Mouse (Mus musculus): ENCODE data around the gene Dlk1. TPM values are rescaled to one million over a fixed set of nuclear protein-coding genes. Genes with fewer than 3 reads are reported as not detected.
"Not testable (repeated sequence)": the region's sequence is repeated elsewhere in the genome, so short reads cannot be mapped to it uniquely, and the experiment has no call there.

Gene Dlk1
- total RNA-seq, 2 experiments from 2014 or later = 10.0 to 12.9 TPM

GRCm38 (mm10) chr12:109438383-109438782 is 14.2 kb upstream of the Dlk1 start:
- DNase-seq (ENCODE audit: low spot score in 2 of 2) = no peak

GRCm38 (mm10) chr12:109439974-109440373 is 12.6 kb upstream of the Dlk1 start:
- DNase-seq (ENCODE audit: low spot score in 2 of 2) = no peak

GRCm38 (mm10) chr12:109441366-109441765 is 11.3 kb upstream of the Dlk1 start:
- peak in 1 of 2 experiments; percentile 27 for DNase-seq (ENCODE audit: low spot score in 2 of 2)

GRCm38 (mm10) chr12:109442115-109442514 is 10.5 kb upstream of the Dlk1 start:
- no peak for DNase-seq (ENCODE audit: low spot score in 2 of 2)

GRCm38 (mm10) chr12:109443276-109443675 is 9.3 kb upstream of the Dlk1 start:
- DNase-seq (ENCODE audit: low spot score in 2 of 2) = peak; percentile 57 to 79

GRCm38 (mm10) chr12:109444999-109445398 is 7.6 kb upstream of the Dlk1 start:
- no peak for DNase-seq (ENCODE audit: low spot score in 2 of 2)

GRCm38 (mm10) chr12:109445499-109446235 is 7.0 kb upstream of the Dlk1 start:
- DNase-seq (ENCODE audit: low spot score in 2 of 2) = peak in 1 of 2 experiments; percentile 31

- DNase-seq (ENCODE audit: low spot score in 2 of 2) = no peak
These were observed 6.2 kb upstream of the Dlk1 start for GRCm38 (mm10) chr12:109446236-109446941.

GRCm38 (mm10) chr12:109449421-109450411 is 2.9 kb upstream of the Dlk1 start:
- no peak for DNase-seq (ENCODE audit: low spot score in 2 of 2)

- DNase-seq (ENCODE audit: low spot score in 2 of 2) = no peak
These were observed 708 bp downstream of the Dlk1 start for GRCm38 (mm10) chr12:109453065-109453997.

GRCm38 (mm10) chr12:109454137-109454536 is 1.5 kb downstream of the Dlk1 start:
- DNase-seq (ENCODE audit: low spot score in 2 of 2) = no peak

GRCm38 (mm10) chr12:109456531-109457202 is 4.0 kb downstream of the Dlk1 start:
- no peak for DNase-seq (ENCODE audit: low spot score in 2 of 2)

GRCm38 (mm10) chr12:109457836-109458235 is 5.2 kb downstream of the Dlk1 start:
- DNase-seq (ENCODE audit: low spot score in 2 of 2) = no peak

- DNase-seq (ENCODE audit: low spot score in 2 of 2) = no peak
These were observed 6.3 kb downstream of the Dlk1 start for GRCm38 (mm10) chr12:109458896-109459295.

- DNase-seq (ENCODE audit: low spot score in 2 of 2) = no peak
These were observed 7.1 kb downstream of the Dlk1 start for GRCm38 (mm10) chr12:109459481-109460401.

GRCm38 (mm10) chr12:109462594-109462993 is 10.0 kb downstream of the Dlk1 start:
- DNase-seq (ENCODE audit: low spot score in 2 of 2) = no peak

- DNase-seq (ENCODE audit: low spot score in 2 of 2) = not testable (repeated sequence)
These were observed 14.8 kb downstream of the Dlk1 start for GRCm38 (mm10) chr12:109467417-109467816.

GRCm38 (mm10) chr12:109469793-109470192 is 17.2 kb downstream of the Dlk1 start:
- no peak for DNase-seq (ENCODE audit: low spot score in 2 of 2)

- DNase-seq (ENCODE audit: low spot score in 2 of 2) = no peak
These were observed 20.0 kb downstream of the Dlk1 start for GRCm38 (mm10) chr12:109472627-109473026.

Data from layer of hippocampus, adult 18-20 months (tissue).